Mouse (Mus musculus): ENCODE measurements around the gene Prickle2.

The Prickle2 gene

DNA sequence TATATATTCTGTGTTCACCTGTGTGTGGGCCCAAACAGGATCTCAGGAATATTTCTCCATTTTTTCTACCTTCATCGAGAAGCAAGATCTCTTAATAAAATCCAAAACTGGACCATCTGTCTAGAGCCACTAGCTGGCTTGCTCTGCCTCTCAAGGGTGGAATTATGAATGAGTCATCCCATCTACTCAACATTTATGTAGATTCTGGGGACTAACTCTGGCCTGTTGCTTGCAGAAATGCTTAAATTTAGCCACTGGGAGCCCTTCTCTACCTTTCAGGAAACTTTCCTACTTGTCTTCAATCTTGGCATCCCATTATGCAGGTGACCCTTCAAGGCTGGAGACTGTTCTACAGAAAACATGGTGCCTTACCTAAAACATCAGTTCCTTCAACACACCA lies 194.0 kb downstream of the Prickle2 start:
- no peak for DNase-seq

GRCm38 (mm10) chr6:92509712-92510111 lies 196.2 kb downstream of the Prickle2 start:
- DNase-seq = no peak

DNA sequence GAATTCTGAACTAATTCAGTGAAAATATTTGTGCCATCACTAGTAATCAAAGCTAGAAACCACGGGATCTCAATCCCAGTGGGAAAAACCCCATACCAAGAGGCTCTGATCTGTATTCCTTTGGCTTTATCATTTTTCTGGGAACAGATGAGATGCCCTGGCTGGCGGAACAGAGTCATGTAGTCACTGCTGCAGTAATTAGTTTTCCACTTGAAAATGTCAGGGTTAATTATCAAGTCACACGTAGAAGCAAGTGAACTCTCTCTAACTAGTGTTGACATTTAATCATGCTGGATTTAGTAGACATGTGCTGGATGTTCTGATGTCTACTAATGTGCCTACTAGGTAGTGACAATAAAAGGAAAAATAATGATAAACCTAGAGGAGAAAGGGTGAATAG lies 199.7 kb downstream of the Prickle2 start:
- no peak for DNase-seq

DNA sequence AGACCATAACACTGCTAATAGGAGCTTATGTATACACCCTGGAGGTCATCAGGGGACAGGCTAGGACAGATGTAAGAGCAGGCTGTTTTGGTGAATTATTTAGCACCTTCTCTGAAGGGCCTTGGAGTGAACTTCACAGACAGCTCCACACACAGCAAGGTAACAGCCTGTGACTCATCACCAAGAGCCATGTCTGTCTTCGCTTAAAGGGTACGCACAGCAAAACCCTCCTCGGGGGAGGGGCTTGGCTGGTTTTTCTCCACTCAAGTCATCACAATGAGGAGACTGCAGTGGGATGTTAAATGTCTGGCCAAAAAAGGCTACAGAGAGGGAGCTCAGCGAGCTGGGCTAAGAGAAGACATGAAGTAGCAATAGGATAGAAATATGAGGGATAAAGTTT lies 206.5 kb downstream of the Prickle2 start:
- no peak for DNase-seq

GRCm38 (mm10) chr6:92498574-92498973 lies 207.4 kb downstream of the Prickle2 start:
- DNase-seq = no peak

- no peak for DNase-seq
These were observed 208.7 kb downstream of the Prickle2 start for GRCm38 (mm10) chr6:92497279-92497678.

DNA sequence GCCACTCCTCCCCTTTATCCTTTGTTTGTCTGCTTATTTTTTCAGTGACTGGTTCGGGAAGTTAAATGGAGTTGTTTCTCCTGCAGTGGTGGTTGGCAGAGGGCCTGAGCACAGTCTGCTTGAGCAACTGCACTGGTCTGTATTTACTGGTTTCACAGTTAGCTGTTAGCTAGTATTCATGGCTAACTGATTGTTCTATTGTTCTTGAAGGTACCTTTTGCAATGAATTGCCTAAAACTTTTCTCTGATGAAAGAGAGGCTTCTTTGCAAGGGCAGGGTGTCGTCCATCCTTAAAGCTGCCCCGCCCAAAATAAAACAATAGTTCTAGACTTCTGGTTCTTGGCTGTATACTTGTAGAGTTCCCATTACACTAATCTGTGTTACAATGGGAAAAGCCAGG lies 210.5 kb downstream of the Prickle2 start:
- DNase-seq = no peak

DNA sequence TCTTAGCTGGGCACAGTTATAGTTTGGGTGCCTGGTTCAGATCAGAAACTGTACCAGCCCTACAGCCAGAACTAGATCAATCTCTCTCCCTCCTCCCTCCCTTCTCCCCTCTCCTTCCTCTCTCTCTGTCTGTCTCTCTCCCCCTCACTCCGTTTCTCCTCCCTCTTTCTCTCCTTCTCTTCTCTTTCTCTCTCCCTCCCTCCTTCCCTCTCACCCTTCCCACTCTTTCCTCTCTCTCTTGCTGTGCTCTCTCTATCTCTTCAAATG lies 224.3 kb downstream of the Prickle2 start:
- DNase-seq = no peak

GRCm38 (mm10) chr6:92480941-92481689 lies 224.8 kb downstream of the Prickle2 start:
- DNase-seq = peak; percentile 58

DNA sequence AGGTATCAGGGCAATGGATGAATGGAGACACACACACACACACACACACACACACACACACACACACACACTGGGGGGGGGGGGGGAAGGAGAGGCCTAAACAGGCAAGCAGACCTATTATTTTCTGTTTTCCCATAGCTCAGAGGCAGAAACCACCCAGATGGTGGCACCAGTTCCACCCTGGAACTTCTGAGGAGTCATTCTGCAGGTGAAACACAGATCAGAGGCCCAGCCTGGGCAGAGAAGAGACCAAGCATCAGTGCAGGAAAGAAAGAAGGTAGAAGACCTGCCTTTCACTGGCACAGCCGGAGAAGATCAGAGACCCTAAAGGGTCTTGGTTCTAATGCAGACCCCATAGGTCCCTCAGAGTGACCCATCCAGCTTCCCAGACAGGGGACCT lies 227.3 kb downstream of the Prickle2 start:
- DNase-seq = no peak

- DNase-seq = peak; percentile 47
These were observed 228.3 kb downstream of the Prickle2 start for GRCm38 (mm10) chr6:92477621-92478020.

GRCm38 (mm10) chr6:92469456-92469855 lies 236.5 kb downstream of the Prickle2 start:
- no peak for DNase-seq

- DNase-seq = no peak
These were observed 237.1 kb downstream of the Prickle2 start for GRCm38 (mm10) chr6:92468892-92469291.

DNA sequence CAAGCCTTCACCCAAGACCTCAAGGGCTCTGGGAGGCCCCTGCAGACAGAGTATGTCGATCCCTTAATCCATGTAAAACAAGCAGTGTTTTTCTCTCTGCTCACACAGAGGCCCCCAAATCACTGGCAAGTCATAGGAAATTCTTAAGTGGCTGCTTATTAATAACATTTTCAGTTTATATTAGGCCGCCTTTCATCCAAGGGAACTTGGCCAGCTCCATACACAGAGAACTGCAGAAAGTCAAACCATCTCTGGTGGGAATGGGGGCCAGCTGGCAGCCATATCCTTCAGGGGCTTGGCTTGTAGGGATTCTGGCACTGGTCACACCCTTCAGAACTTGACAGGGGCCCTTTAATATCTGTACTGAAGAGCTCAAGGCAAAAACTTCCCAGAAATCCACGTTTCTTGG lies 237.6 kb downstream of the Prickle2 start:
- no peak for DNase-seq

DNA sequence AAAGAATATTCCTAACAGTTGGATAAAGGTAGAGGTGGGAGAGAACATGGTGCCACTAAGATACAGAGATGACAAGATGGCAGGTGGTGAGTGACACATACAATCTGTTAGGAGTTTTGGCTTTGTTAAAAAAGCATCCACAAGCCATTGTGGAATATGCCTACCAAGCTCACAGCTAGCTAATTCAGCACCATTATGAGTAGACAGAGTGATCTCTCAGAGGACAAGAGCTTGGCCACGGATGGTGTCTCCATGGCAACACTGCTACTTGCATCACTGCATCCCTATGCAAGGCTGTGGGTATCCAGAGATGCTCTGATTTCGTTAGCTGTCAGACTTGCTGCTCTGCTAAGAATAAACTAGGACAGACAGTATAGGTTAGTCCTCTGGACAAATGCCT lies 238.6 kb downstream of the Prickle2 start:
- no peak for DNase-seq

DNA sequence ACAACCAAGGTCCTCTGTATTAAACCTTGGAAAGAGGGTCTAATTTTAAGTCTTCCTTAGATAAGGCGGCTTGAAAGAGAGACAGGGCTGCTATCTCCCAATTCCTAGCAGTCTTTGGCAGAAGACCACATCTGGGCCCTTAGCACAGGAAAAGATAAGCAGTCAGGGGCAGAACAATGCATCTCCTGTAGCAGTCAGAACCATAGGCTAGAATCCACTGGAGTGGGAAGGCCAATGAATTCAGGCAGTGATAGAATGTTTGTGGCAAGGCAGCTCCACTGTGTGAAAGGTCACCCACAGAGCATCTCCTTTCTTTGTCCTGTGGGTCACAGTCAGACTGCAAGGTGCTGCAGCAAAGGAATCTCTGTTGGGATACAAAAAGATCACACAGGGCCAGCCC lies 240.3 kb downstream of the Prickle2 start:
- DNase-seq = no peak

- peak; percentile 58 for DNase-seq
These were observed 241.1 kb downstream of the Prickle2 start for GRCm38 (mm10) chr6:92464781-92465337.

GRCm38 (mm10) chr6:92463768-92464167 lies 242.2 kb downstream of the Prickle2 start:
- DNase-seq = no peak

GRCm38 (mm10) chr6:92460750-92461149 lies 245.2 kb downstream of the Prickle2 start:
- DNase-seq = no peak

GRCm38 (mm10) chr6:92458026-92458425 lies 247.9 kb downstream of the Prickle2 start:
- DNase-seq = no peak

DNA sequence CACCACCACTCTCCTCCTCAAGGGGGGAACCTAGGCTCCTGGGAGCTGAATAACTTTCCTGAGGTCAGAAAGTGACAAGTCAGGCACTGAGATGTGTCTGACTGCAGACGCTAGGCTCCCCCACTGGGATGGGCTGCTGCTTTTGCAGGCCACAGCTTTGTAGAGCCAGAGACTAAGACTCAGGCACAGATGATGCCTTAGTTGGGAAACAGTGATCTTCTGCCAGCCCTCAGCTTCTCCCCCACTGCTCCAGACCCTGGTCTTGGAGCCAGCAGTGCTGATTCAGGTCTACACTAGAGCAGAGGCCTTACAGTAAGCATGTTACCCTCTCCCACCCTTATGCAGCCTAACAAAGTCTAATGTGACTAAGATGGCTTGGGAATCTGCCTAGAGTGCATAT lies 254.5 kb downstream of the Prickle2 start:
- DNase-seq = no peak

GRCm38 (mm10) chr6:92449956-92450355 lies 256.0 kb downstream of the Prickle2 start:
- DNase-seq = no peak

DNA sequence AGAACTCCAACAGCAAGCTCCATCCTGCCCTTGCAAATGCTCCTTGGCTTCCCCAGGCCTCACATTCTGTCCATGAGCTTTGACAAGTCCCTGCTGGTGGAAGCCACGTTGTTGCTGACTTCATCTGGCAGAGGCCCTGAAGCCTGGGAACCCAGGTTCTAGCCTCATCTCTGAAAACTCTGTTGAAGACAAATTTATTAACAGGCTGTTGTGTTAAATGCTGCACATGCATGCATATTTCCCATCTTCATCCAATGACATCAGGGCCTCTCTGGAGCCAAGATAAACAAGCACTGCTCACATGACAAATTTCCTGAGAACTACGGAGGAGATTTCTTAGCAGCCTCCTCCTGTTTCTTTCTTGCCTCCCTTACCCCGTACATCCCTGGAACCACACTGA lies 259.3 kb downstream of the Prickle2 start:
- DNase-seq = no peak

DNA sequence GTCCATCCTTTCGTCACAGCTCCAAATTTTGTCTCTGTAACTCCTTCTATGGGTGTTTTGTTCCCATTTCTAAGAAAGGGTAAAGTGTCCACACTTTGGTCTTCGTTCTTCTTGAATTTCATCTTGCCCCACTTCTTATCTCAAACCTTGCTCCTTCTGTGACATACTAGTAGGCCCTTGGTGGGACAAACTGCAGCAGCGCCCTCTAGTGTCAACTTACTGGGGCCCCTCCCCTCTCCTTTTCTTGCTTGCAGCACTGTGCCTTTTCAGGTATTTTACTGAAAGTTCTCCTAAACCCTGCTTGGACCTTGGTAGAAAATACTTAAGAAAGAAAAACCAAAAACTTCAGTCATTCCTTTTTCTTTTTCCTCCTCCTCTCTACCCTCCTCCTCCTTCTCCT lies 264.8 kb downstream of the Prickle2 start:
- peak; percentile 10 for DNase-seq

GRCm38 (mm10) chr6:92440251-92440650 lies 265.7 kb downstream of the Prickle2 start:
- DNase-seq = no peak

Measured in cerebellum, adult 9-10 months (tissue).